In the genomic region with DNA sequence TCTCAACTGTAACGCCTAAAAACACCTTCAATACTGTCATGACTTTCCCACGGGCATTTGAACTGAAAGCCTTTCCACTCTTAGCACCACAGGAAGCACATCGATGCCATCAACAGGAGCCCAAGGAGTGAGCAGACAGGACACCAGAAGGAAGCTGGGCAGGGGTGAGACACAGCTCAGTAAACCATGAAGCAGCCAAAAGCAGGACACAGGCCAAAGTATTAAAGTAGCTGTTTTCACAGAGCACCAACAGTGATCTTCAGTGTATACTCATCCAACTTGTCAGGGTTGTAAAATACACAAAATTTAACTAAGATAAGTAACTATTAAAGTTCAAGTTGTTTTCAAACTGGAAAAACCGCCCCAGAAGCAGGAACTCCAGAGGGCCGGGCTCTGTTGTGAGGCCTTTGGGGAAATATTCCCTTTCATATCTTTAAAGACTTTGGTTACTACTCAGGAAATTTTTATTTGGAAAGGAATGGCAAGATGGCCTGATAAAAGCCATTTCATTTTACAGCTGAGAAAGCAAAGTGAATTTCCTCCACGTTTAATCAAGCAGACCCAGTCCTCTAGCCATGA, we compare ENCODE assay signal across 28 mouse cellular contexts. TPM values are rescaled to one million over a fixed set of nuclear protein-coding genes. Genes with fewer than 3 reads are reported as not detected.
DNase-seq lines count a peak whose midpoint lies in the region; ATAC-seq and TF ChIP-seq lines count a peak whose summit lies in the region.
"Had no signal": no experiment of that assay in that cellular context is flagged by ENCODE, and none has a peak within 500 bp of the region (broad histone marks: within the 10 kb centered on the region; RNA-seq: fewer than 3 reads in every experiment).

No protein-coding gene starts in this region.

- H3K9ac ChIP-seq in kidney, embryonic 14.5 days (ENCODE audit: low read depth, low read length) = no peak overlapping the region
- H3K9ac ChIP-seq: heart, embryonic 15.5 days; hindbrain, embryonic 14.5 days; liver, embryonic 15.5 days; lung, embryonic 15.5 days; neural tube, embryonic 13.5 days; stomach, embryonic 15.5 days had no signal

- intact Hi-C loops in gastrocnemius, adult 2 months (cut with DNase I) = no loop called here
- intact Hi-C loops in left cerebral cortex, postnatal 4 days (cut with DNase I) = no loop called here
- intact Hi-C loops in left cerebral cortex, postnatal 36 days (cut with DNase I) = no loop called here

- no peak for DNase-seq in gastrocnemius, adult 2 months
- DNase-seq in gastrocnemius, adult 8-10 months (ENCODE audit: low spot score in 2 of 2) = no peak
- peak; percentile 59 for DNase-seq in adipocyte (ENCODE audit: low spot score)
- peak; percentile 39 to 72 for DNase-seq in kidney, postnatal 25 days
- DNase-seq in left cerebral cortex, postnatal 4 days = no peak
- DNase-seq in left cerebral cortex, postnatal 36 days (ENCODE audit: low spot score in 2 of 2) = no peak
- DNase-seq: adrenal gland, postnatal 14 days; cerebellum, adult 9-10 months; gastrocnemius, postnatal 25 days; heart, postnatal 4 days; liver; lung, postnatal 36 days; retina, postnatal 1 day; right cerebral cortex, postnatal 4 days; thymus, postnatal 25 days had no signal

- no peak overlapping the region for H3K4me2 ChIP-seq in kidney, embryonic 14.5 days (replicated peaks; ENCODE audit: low read depth, low read length)
- H3K4me2 ChIP-seq: heart, embryonic 15.5 days; hindbrain, embryonic 14.5 days; liver, embryonic 15.5 days; lung, embryonic 15.5 days; neural tube, embryonic 13.5 days; stomach, embryonic 15.5 days had no signal

- TF ChIP-seq CTCF in gastrocnemius, adult 2 months (IDR thresholded peaks at IDR 0.05) = no peak

- peak overlapping the region; percentile 73 for H3K27ac ChIP-seq in gastrocnemius, adult 2 months
- peak overlapping the region; percentile 6; the same call in 1 of the 2 replicates for H3K27ac ChIP-seq in kidney, embryonic 14.5 days (ENCODE audit: low read depth, low read length)
- H3K27ac ChIP-seq: heart, embryonic 15.5 days; hindbrain, embryonic 14.5 days; limb, embryonic 10.5 days; liver, embryonic 15.5 days; lung, embryonic 15.5 days; neural tube, embryonic 13.5 days; stomach, embryonic 15.5 days had no signal

- no peaks in the 10 kb centered on the region for H3K27me3 ChIP-seq in kidney, embryonic 14.5 days (ENCODE audit: control insufficient read depth, insufficient read depth, low read length)
- H3K27me3 ChIP-seq: heart, embryonic 15.5 days; liver, embryonic 15.5 days; lung, embryonic 15.5 days; neural tube, embryonic 13.5 days; stomach, embryonic 15.5 days had no signal

- WGBS in kidney, embryonic 14.5 days = 67% methylated on average over 6 of the region's 6 CpGs

- no peak for ATAC-seq in kidney, embryonic 14.5 days (ENCODE audit: low FRiP score, low TSS enrichment)
- ATAC-seq: activated CD4-positive, CD25-positive, alpha-beta regulatory T cell, adult 4 months; forebrain, embryonic 16.5 days; inflammation-experienced regulatory T-cells, adult 6 months; midbrain, embryonic 16.5 days had no signal

- no peaks in the 10 kb centered on the region for H3K36me3 ChIP-seq in kidney, embryonic 14.5 days (ENCODE audit: control insufficient read depth, insufficient read depth, low read length)
- H3K36me3 ChIP-seq: heart, embryonic 15.5 days; limb, embryonic 10.5 days; liver, embryonic 15.5 days; lung, embryonic 15.5 days; neural tube, embryonic 13.5 days; stomach, embryonic 15.5 days had no signal

- H3K9me3 ChIP-seq in kidney, embryonic 14.5 days (ENCODE audit: control insufficient read depth, low read length) = no peaks in the 10 kb centered on the region
- H3K9me3 ChIP-seq: heart, embryonic 15.5 days; limb, embryonic 10.5 days; liver, embryonic 15.5 days; lung, embryonic 15.5 days; neural tube, embryonic 13.5 days; stomach, embryonic 15.5 days had no signal

- no peaks in the 10 kb centered on the region for H3K4me1 ChIP-seq in kidney, embryonic 14.5 days (ENCODE audit: control insufficient read depth, insufficient read depth, low read length)
- H3K4me1 ChIP-seq: heart, embryonic 15.5 days; liver, embryonic 15.5 days; lung, embryonic 15.5 days; stomach, embryonic 15.5 days had no signal

- H3K4me3 ChIP-seq in gastrocnemius, adult 2 months = no peak overlapping the region
- H3K4me3 ChIP-seq in kidney, embryonic 14.5 days (ENCODE audit: low read length) = no peak overlapping the region
- H3K4me3 ChIP-seq: heart, embryonic 15.5 days; limb, embryonic 10.5 days; liver, embryonic 15.5 days; lung, embryonic 15.5 days; myocyte; neural tube, embryonic 13.5 days; stomach, embryonic 15.5 days had no signal

RNA-seq across cellular contexts. Expression of a gene that starts 37.7 kb away (rescaled TPM):
- 1 to 10 TPM; 5.0 to 6.2 TPM for total RNA-seq in gastrocnemius, adult 2 months (2021)
- total RNA-seq in gastrocnemius, adult 8-10 months (2022) = 1 to 10 TPM; 3.9 to 8.8 (median 5.3) TPM
- polyA plus RNA-seq in kidney, embryonic 14.5 days (2014; fragmentation: Nextera tagmentation; extraction: Ambion mirVana) = 1.5 and 1.7 TPM in 2 replicates
- total RNA-seq in left cerebral cortex, postnatal 4 days (2021) = 10 to 100 TPM; 95.1 to 99.0 TPM
- total RNA-seq in left cerebral cortex, postnatal 36 days (2021) = 100 to 1,000 TPM; 197 to 230 TPM

Comparison
In these comparisons a context has a peak if more than half of its experiments do, and no peak if none do; other contexts are left out.
1. DNase-seq: peak in adipocyte (single experiment) and kidney, postnatal 25 days (2 of 2); none in gastrocnemius, adult 2 months (single experiment), gastrocnemius, adult 8-10 months (0 of 2), left cerebral cortex, postnatal 4 days (single experiment) and left cerebral cortex, postnatal 36 days (0 of 2).
2. RNA of a gene that starts 37.7 kb away (total RNA-seq): 197 to 230 TPM in left cerebral cortex, postnatal 36 days and 95.1 to 99.0 TPM in left cerebral cortex, postnatal 4 days; 3.9 to 8.8 TPM in gastrocnemius, adult 8-10 months and 5.0 to 6.2 TPM in gastrocnemius, adult 2 months; every median in the first group is over 4 times any median in the second.